Mouse (Mus musculus) C2C12 (cell line): ENCODE results near the gene AL731706.2. TPM values are rescaled to one million over a fixed set of nuclear protein-coding genes. Genes with fewer than 3 reads are reported as not detected.

ENCODE experiments used
- H3K27me3 ChIP-seq: one replicate; pipeline ENCODE4 v1.6.1; 2011; ENCODE audit not compliant: control insufficient read depth, insufficient read depth, insufficient read length
- H3K36me3 ChIP-seq: one replicate; pipeline ENCODE4 v1.6.1; 2011; ENCODE audit not compliant: control insufficient read depth, insufficient read depth
- H3K4me3 ChIP-seq: one replicate; pipeline ENCODE4 v1.5.1; 2011; ENCODE audit warnings: mild to moderate bottlenecking, control low read depth; ENCODE audit not compliant: poor library complexity, insufficient read depth, severe bottlenecking
- H3K79me2 ChIP-seq: one replicate; pipeline ENCODE4 v1.6.1; 2011; ENCODE audit not compliant: control insufficient read depth, insufficient read depth
- H3K79me3 ChIP-seq: one replicate; pipeline ENCODE4 v1.6.1; 2011; ENCODE audit warnings: low read depth, control low read depth
- H3ac ChIP-seq: one replicate; pipeline ENCODE3; 2011; ENCODE audit warnings: low read depth; ENCODE audit not compliant: control insufficient read depth, insufficient read length
- CEBPB ChIP-seq: IDR thresholded peaks from one replicate; pipeline ENCODE4 v1.6.1; 2011; ENCODE audit warnings: low read depth, mild to moderate bottlenecking, control low read depth, moderate library complexity
- CTCF ChIP-seq: IDR thresholded peaks from one replicate; pipeline ENCODE4 v1.5.1; 2011; ENCODE audit not compliant: control insufficient read depth, insufficient read depth, insufficient read length
- FOSL1 ChIP-seq: IDR thresholded peaks from one replicate; pipeline ENCODE4 v1.8.0; 2011; ENCODE audit warnings: mild to moderate bottlenecking, low read length; ENCODE audit not compliant: poor library complexity, insufficient read depth, severe bottlenecking
- MAX ChIP-seq: IDR thresholded peaks from one replicate; pipeline ENCODE4 v1.6.1; 2011; ENCODE audit warnings: mild to moderate bottlenecking, control low read depth
- MYOD1 ChIP-seq: IDR thresholded peaks from one replicate; pipeline ENCODE4 v1.6.1; 2011; ENCODE audit warnings: low read depth; ENCODE audit not compliant: control insufficient read depth, insufficient read length
- MYOG ChIP-seq: IDR thresholded peaks from one replicate; pipeline ENCODE4 v1.6.1; 2011; ENCODE audit not compliant: control insufficient read depth, insufficient read length; ENCODE audit errors: extremely low read depth
- USF1 ChIP-seq: IDR thresholded peaks from one replicate; pipeline ENCODE4 v1.6.1; 2011; ENCODE audit warnings: low read depth, mild to moderate bottlenecking, control low read depth, moderate library complexity
- long read RNA-seq, 2 experiments: library from polyadenylated mRNA; unstranded; transcript quantifications; one replicate each; pipeline ENCODE4 v2.0.0; 2019 to 2020
- polyA plus RNA-seq: library from polyadenylated mRNA; unstranded; fragments of >200 nt; fragmentation: generic; extraction: Trizol; gene quantifications from one replicate; pipeline ENCODE4 v1.2.1, GENCODE M21; 2012; ENCODE audit warnings: missing spikeins

The AL731706.2 gene
- 11.8 TPM for polyA plus RNA-seq
- long read RNA-seq, experiment 1 = 0 reads
- long read RNA-seq, experiment 2 = 0 reads

- no peak for TF ChIP-seq MYOG
- TF ChIP-seq MAX = no peak
- TF ChIP-seq CEBPB = no peak
- no peak for TF ChIP-seq FOSL1
- TF ChIP-seq USF1 = no peak
- TF ChIP-seq MYOD1 = no peak
- no peak for TF ChIP-seq CTCF
- no peaks in the 10 kb centered on the region for H3K27me3 ChIP-seq
- H3ac ChIP-seq = no peak within 1 kb of the TSS
- H3K79me3 ChIP-seq = peaks cover 33% of the 10 kb centered on the region
- H3K4me3 ChIP-seq = no peak within 1 kb of the TSS
- peaks cover 56% of the 10 kb centered on the region for H3K36me3 ChIP-seq
- H3K79me2 ChIP-seq = peaks cover 52% of the 10 kb centered on the region
Observed at GRCm38 (mm10) chr2:136885579-136885978, at the start of gene AL731706.2. TSS of gene AL731706.2 (minus strand) at chr2:136885679.

GRCm38 (mm10) chr2:136921003-136921408 lies 35.5 kb upstream of the AL731706.2 start:
- TF ChIP-seq MYOD1 = peak; percentile 52
- no peak for TF ChIP-seq USF1
- TF ChIP-seq MYOG = no peak
- peak; percentile 73 for TF ChIP-seq FOSL1
- no peak for TF ChIP-seq CTCF
- no peak for TF ChIP-seq CEBPB
- peak; percentile 7 for TF ChIP-seq MAX
- no peaks in the 10 kb centered on the region for H3K36me3 ChIP-seq
- H3K27me3 ChIP-seq = no peaks in the 10 kb centered on the region
- H3K79me2 ChIP-seq = peaks cover 15% of the 10 kb centered on the region
- H3K79me3 ChIP-seq = peaks cover 4% of the 10 kb centered on the region
- peak overlapping the region; percentile 16 for H3ac ChIP-seq
- H3K4me3 ChIP-seq = no peak overlapping the region

GRCm38 (mm10) chr2:136920257-136920993 lies 34.9 kb upstream of the AL731706.2 start:
- Histone ChIP-seq H3ac (no peak overlapping the region), H3K4me3 (no peak overlapping the region), H3K27me3 (no peaks in the 10 kb centered on the region), H3K36me3 (no peaks in the 10 kb centered on the region), H3K79me3 (peaks cover 4% of the 10 kb centered on the region), H3K79me2 (peaks cover 15% of the 10 kb centered on the region)
- no peak for TF ChIP-seq USF1
- no peak for TF ChIP-seq CEBPB
- TF ChIP-seq MYOD1 = peak; percentile 92

- no peaks in the 10 kb centered on the region for H3K27me3 ChIP-seq
- H3ac ChIP-seq = no peak overlapping the region
- no peaks in the 10 kb centered on the region for H3K36me3 ChIP-seq
- no peak overlapping the region for H3K4me3 ChIP-seq
- TF ChIP-seq MYOG (no peak), CEBPB (no peak), USF1 (no peak), MYOD1 (no peak), FOSL1 (no peak), MAX (no peak), CTCF (no peak)
- H3K79me2 ChIP-seq = peaks cover 16% of the 10 kb centered on the region
- H3K79me3 ChIP-seq = peaks cover 4% of the 10 kb centered on the region
Observed at GRCm38 (mm10) chr2:136919433-136919832, 34.0 kb upstream of the AL731706.2 start.

GRCm38 (mm10) chr2:136914334-136914902 lies 28.9 kb upstream of the AL731706.2 start:
- Histone ChIP-seq H3ac (no peak overlapping the region), H3K79me3 (no peaks in the 10 kb centered on the region), H3K79me2 (peaks cover 9% of the 10 kb centered on the region), H3K36me3 (no peaks in the 10 kb centered on the region), H3K27me3 (no peaks in the 10 kb centered on the region), H3K4me3 (no peak overlapping the region)
- no peak for TF ChIP-seq CTCF

GRCm38 (mm10) chr2:136913021-136913420 lies 27.5 kb upstream of the AL731706.2 start:
- H3K27me3 ChIP-seq = no peaks in the 10 kb centered on the region
- TF ChIP-seq MAX (no peak), FOSL1 (no peak), MYOG (no peak), CEBPB (no peak), MYOD1 (no peak), USF1 (no peak), CTCF (no peak)
- H3K79me3 ChIP-seq = no peaks in the 10 kb centered on the region
- no peak overlapping the region for H3ac ChIP-seq
- no peak overlapping the region for H3K4me3 ChIP-seq
- no peaks in the 10 kb centered on the region for H3K36me3 ChIP-seq
- peaks cover 4% of the 10 kb centered on the region for H3K79me2 ChIP-seq
